Mouse (Mus musculus): ENCODE data around the gene Olfr853. TPM values are rescaled to one million over a fixed set of nuclear protein-coding genes. Genes with fewer than 3 reads are reported as not detected.

The Olfr853 gene
- total RNA-seq (2021), result not detected
- long read RNA-seq, experiment 1, result 0 reads
- long read RNA-seq, experiment 2, result 0 reads

GRCm38 (mm10) chr9:19540976-19541375 is at the start of gene Olfr853:
Gene Olfr853 (minus strand): TSS chr9:19541076.
- DNase-seq, result no peak
- intact Hi-C loops (cut with DNase I), result no loop called here
- Histone ChIP-seq H3K27ac (no peak within 1 kb of the TSS), H3K4me3 (no peak within 1 kb of the TSS)
- TF ChIP-seq CTCF (IDR thresholded peaks at IDR 0.05), result no peak

DNA sequence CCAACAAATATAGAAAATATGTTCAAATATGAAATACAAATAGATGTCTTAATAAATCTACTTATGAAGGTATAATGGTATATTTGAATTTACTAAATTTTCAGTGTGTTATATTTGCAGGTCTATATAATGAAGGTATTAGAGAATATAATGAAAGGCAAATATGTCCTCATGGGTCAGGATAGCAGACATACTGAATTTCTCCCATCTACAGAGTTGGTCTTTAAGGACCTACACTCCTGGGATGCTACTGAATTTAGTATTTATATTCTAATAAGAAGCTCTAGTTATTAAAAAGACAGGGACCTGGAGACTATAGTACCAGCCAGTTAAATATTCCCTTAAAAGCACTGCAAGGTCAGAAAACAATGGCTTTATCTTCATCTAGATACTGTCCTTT is 41.4 kb upstream of the Olfr853 start, which contains the start of gene Olfr855:
Gene Olfr855, plus strand, starts transcription at position 301 of the 400 bp plus-strand sequence.
- no peak for DNase-seq
- Histone ChIP-seq H3K27ac (no peak within 1 kb of the TSS), H3K4me3 (no peak within 1 kb of the TSS)
- intact Hi-C loops (cut with DNase I), result no loop called here
- no peak for TF ChIP-seq CTCF (IDR thresholded peaks at IDR 0.05)

DNA sequence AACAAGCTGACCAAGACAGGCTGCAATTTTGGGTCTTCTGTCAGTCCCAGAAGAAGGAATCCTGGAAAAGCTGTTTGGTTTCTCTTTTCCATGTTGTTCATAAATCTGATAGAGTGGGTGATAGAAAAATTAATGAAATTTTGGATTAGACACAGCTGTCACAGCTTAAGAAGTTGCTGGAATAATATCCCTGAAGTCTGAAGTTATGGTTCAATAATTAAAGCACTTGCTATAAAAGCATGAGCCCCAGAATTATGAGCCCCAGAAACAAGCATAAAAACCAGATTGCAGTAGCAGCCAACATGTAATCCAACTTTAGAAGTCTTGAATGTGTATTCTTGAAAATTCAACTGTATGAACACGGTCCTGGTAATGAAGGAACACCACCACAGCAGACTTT is 26.4 kb upstream of the Olfr853 start, which contains the start of gene Olfr854:
Gene Olfr854, minus strand, starts transcription at position 101 of the 400 bp plus-strand sequence.
- DNase-seq, result no peak
- Histone ChIP-seq H3K4me3 (no peak within 1 kb of the TSS), H3K27ac (no peak within 1 kb of the TSS)
- TF ChIP-seq CTCF (IDR thresholded peaks at IDR 0.05), result no peak
- intact Hi-C loops (cut with DNase I), result no loop called here

- DNase-seq, result no peak
- intact Hi-C loops (cut with DNase I), result loop anchor here (1.0 kb wide), 1 partner anchor 7 kb away; no protein-coding TSS in a partner anchor
- Histone ChIP-seq H3K27ac (no peak within 1 kb of the TSS), H3K4me3 (no peak within 1 kb of the TSS)
- no peak for TF ChIP-seq CTCF (IDR thresholded peaks at IDR 0.05)
Observed at GRCm38 (mm10) chr9:19492995-19493394, 47.9 kb downstream of the Olfr853 start, which contains the start of gene Olfr851. Gene Olfr851 (plus strand): TSS chr9:19493295.

Other genes with a start within 250 kb of the Olfr853 start
- gene Olfr844, start 224.7 kb downstream of the Olfr853 start, total RNA-seq (2021), result not detected
- gene Olfr845, start 204.6 kb downstream of the Olfr853 start, total RNA-seq (2021), result not detected
- gene Olfr846, start 177.1 kb downstream of the Olfr853 start, total RNA-seq (2021), result not detected
- not detected for gene Olfr847, start 162.4 kb downstream of the Olfr853 start, total RNA-seq (2021)
- not detected for gene Olfr849, start 100.8 kb downstream of the Olfr853 start, total RNA-seq (2021)
- gene Olfr850, start 62.8 kb downstream of the Olfr853 start, total RNA-seq (2021), result not detected
- gene Olfr851, start 47.8 kb downstream of the Olfr853 start, total RNA-seq (2021), result not detected
- gene Olfr854, start 26.3 kb upstream of the Olfr853 start, total RNA-seq (2021), result not detected
- gene Olfr855, start 41.5 kb upstream of the Olfr853 start, total RNA-seq (2021), result not detected
- gene Zfp317, start 81.0 kb upstream of the Olfr853 start, total RNA-seq (2021), result 10 to 100 TPM; 15.3 to 15.4 TPM
- gene Olfr857, start 168.4 kb upstream of the Olfr853 start, total RNA-seq (2021), result not detected
- not detected for gene Olfr58, start 239.2 kb upstream of the Olfr853 start, total RNA-seq (2021)

Measured in gastrocnemius, adult 2 months (tissue).